Mouse (Mus musculus) lung, adult 2 months (tissue): Measurements from ENCODE around the gene Arhgap42. TPM values are rescaled to one million over a fixed set of nuclear protein-coding genes. Genes with fewer than 3 reads are reported as not detected.

ENCODE experiments used
- DNase-seq: peaks from one replicate; pipeline ENCODE4 v3.0.0; 2022
- H3K4me1 ChIP-seq: fragments of 200-500 bp; 2 replicates; pipeline ENCODE4 v1.6.1; 2011; ENCODE audit warnings: low read length; ENCODE audit not compliant: control insufficient read depth, insufficient read depth
- H3K4me3 ChIP-seq: fragments of 200-500 bp; replicated peaks from 2 replicates; pipeline ENCODE3; 2011; ENCODE audit warnings: low read depth, mild to moderate bottlenecking, control low read depth, low read length; ENCODE audit errors: extremely low read depth
- CTCF ChIP-seq: fragments of 200-500 bp; IDR thresholded peaks from 2 replicates; pipeline ENCODE4 v1.5.1; 2011; ENCODE audit warnings: mild to moderate bottlenecking, low read length, control low read depth; ENCODE audit not compliant: insufficient read depth
- POLR2A ChIP-seq: fragments of 200-500 bp; IDR thresholded peaks from 2 replicates; pipeline ENCODE4 v1.6.1; 2011; ENCODE audit warnings: low read depth, mild to moderate bottlenecking, control low read depth, low read length, borderline replicate concordance; ENCODE audit errors: extremely low read depth
- WGBS: fragments of 180-500 bp; shearing (Covaris S2); methylation state at CpG from one replicate; pipeline ENCODE4 v1.1.7; 2018; 5-methylcytosine and 5-hydroxymethylcytosine counted together
- polyA plus RNA-seq: library from polyadenylated mRNA; depleted of rRNA; stranded (reverse); fragments of >200 nt; gene quantifications from 2 replicates; pipeline ENCODE4 v1.2.3, GENCODE M21; 2012; rRNA removed

Gene Arhgap42
- 9.3 and 22.3 TPM in 2 replicates for polyA plus RNA-seq

DNA sequence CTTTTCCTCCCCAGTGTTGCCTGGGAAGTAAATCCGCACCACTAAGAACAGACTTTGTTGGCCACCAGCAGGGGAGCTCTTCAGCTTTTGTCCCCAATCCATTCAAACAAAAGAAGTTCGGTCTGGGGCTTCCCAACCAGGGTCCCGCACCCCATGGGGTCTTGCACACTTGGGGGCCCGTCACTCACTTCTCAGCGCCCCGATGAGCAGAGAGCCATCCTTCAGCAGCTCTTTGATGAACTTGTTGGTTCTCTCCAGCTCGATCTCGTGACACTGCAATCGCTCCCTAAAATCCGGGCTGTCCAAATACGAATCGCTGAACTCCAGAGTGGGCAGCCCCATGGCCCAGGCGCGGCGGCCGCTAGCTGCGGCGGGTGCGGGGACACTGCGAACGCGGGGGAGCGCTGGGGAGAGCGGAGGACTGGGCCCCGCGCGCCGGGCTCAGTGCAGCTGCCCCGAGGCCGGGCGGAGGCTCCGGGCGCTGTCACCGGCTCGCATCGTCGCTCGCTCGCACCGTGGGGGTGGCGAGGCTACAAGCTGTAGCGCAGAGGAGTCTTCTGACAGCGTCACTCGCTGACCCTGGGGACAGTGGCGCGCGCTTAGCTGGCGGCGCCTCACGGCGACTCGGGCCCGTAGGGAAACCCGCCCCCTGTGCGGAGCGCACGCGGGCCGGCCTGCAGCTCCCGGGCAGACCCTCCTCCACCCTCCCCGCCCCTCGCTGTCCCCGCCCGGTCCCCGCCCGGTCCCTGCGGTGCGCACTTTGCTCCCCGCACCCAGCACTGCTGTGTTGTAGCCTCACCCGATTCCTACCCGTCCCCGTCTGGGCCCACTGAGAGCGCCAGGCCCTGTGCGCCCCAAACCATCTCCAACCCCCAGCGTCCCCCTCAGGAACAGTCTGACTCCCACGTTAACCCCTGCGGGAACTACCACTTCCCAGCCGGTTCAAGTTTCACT, at the start of gene Arhgap42:
Gene Arhgap42, minus strand, starts transcription at position 664 of the 954 bp plus-strand sequence.
- Histone ChIP-seq H3K4me3 (peak within 1 kb of the TSS; percentile 80), H3K4me1 (no peaks in the 10 kb centered on the region; the same call in 1 of the 2 replicates)
- TF ChIP-seq CTCF (peak; percentile 35; the same call in 1 of the 2 replicates), POLR2A (peak; percentile 11; the same call in 1 of the 2 replicates)
- WGBS = under 1% methylated on average over 77 of the region's 78 CpGs
- DNase-seq = peak; percentile 42

DNA sequence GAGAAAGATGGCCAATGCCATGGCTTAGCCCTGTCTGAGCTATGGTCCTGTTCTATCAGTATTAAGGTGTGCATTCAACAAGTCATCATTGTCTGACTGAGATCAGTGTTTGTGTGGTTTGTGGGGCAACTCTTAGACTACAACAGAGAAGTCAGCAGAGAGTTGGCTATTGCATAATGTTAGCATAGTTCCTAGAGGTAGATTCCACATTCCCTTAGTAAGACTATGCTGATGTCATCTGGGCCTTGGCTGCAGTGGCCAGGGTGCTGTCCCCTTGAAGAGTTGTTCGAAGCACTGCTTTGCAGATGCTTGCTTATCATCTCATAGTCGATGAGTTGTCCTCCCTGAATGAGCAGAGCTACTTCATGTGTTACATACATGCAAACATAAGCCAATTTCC, 49.2 kb upstream of the Arhgap42 start:
- H3K4me1 ChIP-seq = no peaks in the 10 kb centered on the region
- WGBS = 89% methylated on average over 2 of the region's 2 CpGs
- TF ChIP-seq CTCF = no peak
- TF ChIP-seq POLR2A = no peak
- DNase-seq = no peak
- no peak overlapping the region for H3K4me3 ChIP-seq

DNA sequence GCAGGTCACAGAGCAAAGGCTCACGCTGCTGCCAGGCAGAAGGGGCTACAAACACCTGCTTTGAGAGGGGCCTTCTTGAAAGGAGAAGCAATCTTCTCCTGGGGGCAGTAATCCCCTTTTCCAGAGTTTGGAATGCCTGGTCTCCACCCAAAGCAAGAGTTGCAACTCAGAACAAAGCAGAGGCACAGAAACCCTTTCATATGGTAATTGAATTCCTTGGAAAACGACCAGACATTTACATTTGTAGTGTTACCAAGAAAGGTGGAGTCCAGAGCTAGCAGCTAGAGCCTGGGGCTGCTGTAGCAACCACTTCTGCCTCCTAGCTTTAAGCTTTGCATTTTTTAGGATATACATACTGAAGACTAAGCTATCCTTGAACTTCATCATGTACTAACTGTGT, 30.4 kb upstream of the Arhgap42 start:
- Histone ChIP-seq H3K4me1 (no peaks in the 10 kb centered on the region), H3K4me3 (no peak overlapping the region)
- WGBS = 29% methylated on average over 2 of the region's 2 CpGs
- no peak for DNase-seq
- no peak for TF ChIP-seq CTCF
- TF ChIP-seq POLR2A = no peak

DNA sequence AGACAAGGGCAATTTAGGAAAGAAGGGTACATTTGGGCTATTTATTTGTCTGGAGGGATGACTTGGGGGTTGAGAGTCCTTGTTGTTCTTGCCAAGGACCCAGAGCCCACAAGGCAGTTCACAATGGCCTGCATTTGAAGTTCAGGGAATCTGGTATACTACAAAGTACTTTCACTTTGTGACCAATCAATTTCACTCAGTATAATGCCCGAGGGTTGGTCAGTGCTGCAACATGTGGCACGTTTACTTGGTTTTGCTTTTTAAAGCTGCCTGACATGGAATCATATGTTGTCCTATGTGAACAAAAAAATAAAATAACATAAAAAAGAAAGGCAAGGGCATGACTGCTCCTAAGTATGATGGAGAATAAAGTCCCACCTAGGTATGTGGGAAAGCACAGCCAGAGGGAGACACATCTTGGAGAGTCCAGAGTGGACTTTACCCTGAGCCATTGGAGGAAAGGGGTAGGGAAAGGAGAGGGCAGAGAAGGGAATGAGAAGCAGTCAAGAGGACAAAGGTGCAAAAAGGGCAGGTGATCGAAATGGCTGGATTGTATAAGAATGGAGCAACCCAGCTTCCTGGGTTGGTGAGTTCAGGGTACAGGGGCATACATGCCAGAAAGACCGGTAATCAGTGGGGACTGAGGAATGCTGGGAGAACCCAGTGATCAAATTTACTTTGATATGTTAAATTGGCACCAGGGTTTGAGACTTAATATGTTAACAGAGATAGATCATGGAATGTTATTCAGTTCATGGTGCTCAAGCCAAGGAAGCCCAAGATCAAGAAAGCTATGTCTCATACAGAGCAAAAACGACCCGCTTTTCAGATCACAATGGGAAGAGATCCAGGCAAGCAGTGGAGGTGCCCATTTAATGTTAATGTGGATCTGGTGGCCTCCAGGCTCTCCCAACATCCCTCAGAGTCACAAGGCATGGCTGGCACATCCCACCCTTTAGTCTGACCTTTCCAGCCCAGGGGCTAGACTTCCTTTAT, 29.0 kb upstream of the Arhgap42 start:
- WGBS = 78% methylated on average over 6 of the region's 6 CpGs

DNA sequence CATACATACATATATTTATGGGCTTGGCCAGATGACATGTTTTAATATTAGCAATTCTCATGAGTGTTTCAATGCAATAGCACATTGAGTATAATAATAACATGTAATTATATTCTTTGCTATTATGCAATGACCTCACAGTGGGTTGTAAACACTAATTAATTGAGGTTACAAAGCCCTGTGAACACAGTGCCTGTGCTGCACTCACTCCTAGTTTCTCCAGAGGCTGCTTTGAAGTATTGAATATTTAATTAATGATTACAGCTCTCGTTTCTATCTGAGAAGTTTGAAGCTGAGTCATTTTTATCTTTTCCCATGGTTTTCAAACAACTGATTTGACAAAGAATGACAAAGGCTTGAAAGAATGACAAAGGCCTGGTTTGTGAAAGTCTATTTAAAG, 24.6 kb upstream of the Arhgap42 start:
- no peak overlapping the region for H3K4me3 ChIP-seq
- TF ChIP-seq CTCF (no peak), POLR2A (no peak)
- no peak for DNase-seq
- H3K4me1 ChIP-seq = no peaks in the 10 kb centered on the region
- 41% methylated on average over 1 of the region's 1 CpGs for WGBS

More for the DNA sequence above, 29.0 kb upstream of the Arhgap42 start:
- Histone ChIP-seq H3K4me1 (no peaks in the 10 kb centered on the region), H3K4me3 (no peak overlapping the region)
- TF ChIP-seq CTCF (no peak), POLR2A (no peak)
- DNase-seq = no peak

DNA sequence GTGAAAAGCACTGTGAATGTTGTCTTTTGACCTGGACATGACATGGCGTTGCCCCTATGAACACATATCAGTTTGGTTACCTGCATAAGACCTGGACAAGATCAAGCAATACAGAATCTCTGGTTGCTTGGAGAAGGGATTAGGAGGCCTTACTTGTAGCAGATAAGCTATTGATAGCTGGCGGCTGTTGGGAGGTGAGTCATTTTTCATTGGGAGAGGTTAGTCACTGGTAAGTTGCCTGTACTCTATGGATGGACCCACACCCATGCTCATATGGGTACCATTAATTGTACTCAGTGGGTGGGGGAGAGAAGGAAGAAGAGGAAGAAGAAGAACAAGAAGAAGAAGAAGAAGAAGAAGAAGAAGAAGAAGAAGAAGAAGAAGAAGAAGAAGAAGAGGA, 23.6 kb upstream of the Arhgap42 start:
- WGBS = 79% methylated on average over 2 of the region's 2 CpGs
- Histone ChIP-seq H3K4me3 (no peak overlapping the region), H3K4me1 (no peaks in the 10 kb centered on the region)
- no peak for DNase-seq
- no peak for TF ChIP-seq CTCF
- no peak for TF ChIP-seq POLR2A

DNA sequence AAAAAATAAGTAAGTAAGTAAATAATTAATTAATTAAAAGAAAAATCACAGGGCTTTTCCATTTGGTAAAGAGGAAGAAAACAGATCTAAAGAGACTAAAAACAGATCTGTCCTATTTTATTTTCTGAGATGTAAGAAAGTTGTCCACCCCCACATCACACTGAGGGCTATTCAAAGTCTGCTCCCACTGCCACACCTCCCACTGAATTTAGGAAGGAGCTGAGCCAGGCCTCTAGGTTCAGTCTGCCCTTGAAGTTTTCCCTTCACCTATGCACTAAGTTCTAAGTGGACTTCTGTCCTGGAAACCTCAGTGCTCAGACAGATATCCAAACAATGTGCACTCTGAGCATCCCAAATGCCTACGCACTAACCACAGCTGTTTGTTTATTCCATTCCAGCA, 15.9 kb upstream of the Arhgap42 start:
- 59% methylated on average over 1 of the region's 1 CpGs for WGBS
- no peaks in the 10 kb centered on the region for H3K4me1 ChIP-seq
- DNase-seq = no peak
- no peak overlapping the region for H3K4me3 ChIP-seq
- no peak for TF ChIP-seq POLR2A
- no peak for TF ChIP-seq CTCF

DNA sequence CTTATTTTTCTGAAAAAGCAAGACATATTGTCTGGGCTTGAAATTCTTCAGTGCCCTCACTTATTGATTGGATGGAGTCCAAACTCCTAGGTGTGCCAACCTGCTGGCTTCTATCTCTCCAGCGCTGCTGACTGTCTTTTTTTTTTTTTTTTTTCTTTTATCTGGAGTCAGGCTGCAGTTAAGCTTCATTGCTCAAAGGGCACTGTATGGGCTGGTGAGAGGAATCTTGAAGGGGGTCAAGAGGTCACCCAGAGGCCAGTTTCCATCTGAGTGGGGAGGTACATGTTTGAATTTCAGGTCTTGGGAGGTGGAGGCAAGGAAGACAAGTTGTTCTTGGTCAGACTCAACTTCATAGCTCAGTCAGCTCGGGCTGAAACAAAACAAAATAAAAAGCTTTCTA, 9.6 kb upstream of the Arhgap42 start:
- no peak overlapping the region for H3K4me3 ChIP-seq
- no peak for DNase-seq
- no peaks in the 10 kb centered on the region for H3K4me1 ChIP-seq
- TF ChIP-seq POLR2A = no peak
- no peak for TF ChIP-seq CTCF
- WGBS = 42% methylated on average over 2 of the region's 2 CpGs

DNA sequence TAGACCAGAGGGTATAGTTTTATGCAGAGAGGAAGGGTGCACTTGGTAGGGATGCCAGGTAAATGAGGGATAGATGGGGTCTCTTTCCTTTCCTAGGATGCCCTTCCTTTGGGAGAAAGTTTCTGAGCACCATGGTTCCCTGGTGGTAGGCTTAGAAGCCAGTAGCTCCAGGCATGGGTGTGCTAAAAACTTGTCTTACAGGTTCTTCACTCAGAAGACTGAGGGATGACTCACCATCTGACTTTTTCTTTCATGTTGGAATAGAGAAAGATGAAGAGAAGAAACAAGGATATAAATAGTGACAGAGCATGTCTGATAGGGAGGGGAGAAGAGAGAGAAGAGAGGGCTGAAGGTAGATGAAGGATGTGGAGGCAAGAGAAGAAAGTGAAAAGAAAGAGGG, 7.1 kb upstream of the Arhgap42 start:
- DNase-seq = no peak
- TF ChIP-seq CTCF (no peak), POLR2A (no peak)
- H3K4me3 ChIP-seq = no peak overlapping the region
- H3K4me1 ChIP-seq = no peaks in the 10 kb centered on the region
